Mouse (Mus musculus) heart, postnatal 0 days (tissue): ENCODE results near the gene Ntn3.

Source experiments
- CTCF ChIP-seq: IDR thresholded peaks from 2 replicates; pipeline ENCODE4 v1.5.1; 2016; ENCODE audit warnings: antibody characterized with exemption, control low read depth, low read depth
- EP300 ChIP-seq: IDR thresholded peaks from 2 replicates; pipeline ENCODE4 v1.6.1; 2016; ENCODE audit warnings: antibody characterized with exemption, low read depth

DNA sequence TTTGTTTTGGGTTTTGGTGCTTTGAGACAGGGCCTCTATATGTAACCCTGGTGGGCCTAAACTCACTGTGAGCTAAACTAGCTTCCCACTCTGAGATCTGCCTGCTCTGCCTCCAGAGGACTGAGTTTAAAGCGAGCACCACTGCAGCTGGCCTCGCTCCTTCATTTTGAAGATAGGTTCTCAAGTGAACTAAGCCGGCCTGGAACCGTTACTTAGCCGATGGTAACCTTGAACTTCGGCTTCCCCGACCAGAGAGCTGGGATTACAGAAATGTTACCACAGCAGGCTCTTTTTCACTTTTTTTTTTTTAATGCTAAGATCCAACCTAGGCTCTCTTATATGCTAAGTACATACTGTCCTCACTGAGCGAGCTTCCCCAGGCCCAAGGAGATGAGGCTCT, 16.1 kb downstream of the Ntn3 start:
- TF ChIP-seq CTCF (no peak), EP300 (no peak)
